Mouse (Mus musculus) heart, embryonic 16.5 days (tissue): ENCODE data around the gene Klhl32. TPM values are rescaled to one million over a fixed set of nuclear protein-coding genes. Genes with fewer than 3 reads are reported as not detected.

Experiments
- ATAC-seq: fragments of 200-750 bp; cut with Nextera tagmentation; replicated peaks from 2 replicates; pipeline ENCODE4 v1.8.0; 2017; ENCODE audit warnings: moderate number of reproducible peaks; ENCODE audit not compliant: insufficient read depth, low FRiP score; ENCODE audit errors: extremely low read depth
- H3K27ac ChIP-seq: fragments of 300-500 bp; sonication (generic); 2 replicates; pipeline ENCODE4 v1.5.1; 2014; ENCODE audit warnings: mild to moderate bottlenecking, low read length, control low read depth, moderate library complexity
- H3K27me3 ChIP-seq: fragments of 300-500 bp; sonication (generic); 2 replicates; pipeline ENCODE4 v1.6.1; 2014; ENCODE audit warnings: low read length, mixed read lengths; ENCODE audit not compliant: control insufficient read depth, insufficient read depth
- H3K36me3 ChIP-seq: fragments of 300-500 bp; sonication (generic); 2 replicates; pipeline ENCODE4 v1.6.1; 2014; ENCODE audit not compliant: control insufficient read depth, insufficient read depth
- H3K4me1 ChIP-seq: fragments of 300-500 bp; sonication (generic); 2 replicates; pipeline ENCODE4 v1.6.1; 2014; ENCODE audit warnings: low read length, mixed read lengths; ENCODE audit not compliant: control insufficient read depth, insufficient read depth
- H3K4me2 ChIP-seq: fragments of 300-500 bp; sonication (generic); 2 replicates; pipeline ENCODE4 v1.6.1; 2014; ENCODE audit warnings: low read depth, mild to moderate bottlenecking, control low read depth, low read length
- H3K4me3 ChIP-seq: fragments of 300-500 bp; sonication (generic); 2 replicates; pipeline ENCODE4 v1.5.1; 2014; ENCODE audit warnings: mild to moderate bottlenecking, control low read depth, low read length
- H3K9ac ChIP-seq: fragments of 300-500 bp; sonication (generic); 2 replicates; pipeline ENCODE4 v1.6.1; 2014; ENCODE audit warnings: low read length, control low read depth
- H3K9me3 ChIP-seq: fragments of 300-500 bp; sonication (generic); replicated peaks from 2 replicates; pipeline ENCODE4 v1.6.1; 2016; ENCODE audit warnings: low read length; ENCODE audit not compliant: control insufficient read depth
- WGBS: fragments of 180-500 bp; shearing (Covaris S2); extraction: QIAGEN DNeasy Blood & Tissue Kit; methylation state at CpG from one replicate; pipeline ENCODE4 v1.1.7; 2014; 5-methylcytosine and 5-hydroxymethylcytosine counted together
- polyA plus RNA-seq: library from polyadenylated mRNA; unstranded; fragments of >200 nt; fragmentation: Nextera tagmentation; extraction: Ambion mirVana; gene quantifications from 2 replicates; pipeline ENCODE4 v1.2.1, GENCODE M21; 2015

Gene Klhl32
- polyA plus RNA-seq, 1 experiment from 2014 or later, result 4.6 TPM

GRCm38 (mm10) chr4:24601711-24602110 is 249.2 kb downstream of the Klhl32 start:
- H3K4me3 ChIP-seq, result no peak overlapping the region
- 93% methylated on average over 6 of the region's 6 CpGs for WGBS
- H3K36me3 ChIP-seq, result 0 out of 2 replicates have a peak, but pooled peaks cover 13% of the 10 kb centered on the region

GRCm38 (mm10) chr4:24598637-24599036 is 252.3 kb downstream of the Klhl32 start:
- H3K36me3 ChIP-seq, result 0 out of 2 replicates have a peak, but pooled peaks cover 14% of the 10 kb centered on the region
- no peak overlapping the region for H3K9ac ChIP-seq
- H3K4me2 ChIP-seq, result no peak overlapping the region
- no peak for ATAC-seq
- no peak overlapping the region for H3K4me3 ChIP-seq
- H3K4me1 ChIP-seq, result no peaks in the 10 kb centered on the region
- H3K27ac ChIP-seq, result no peak overlapping the region
- H3K27me3 ChIP-seq, result no peaks in the 10 kb centered on the region
- no peaks in the 10 kb centered on the region for H3K9me3 ChIP-seq
- 77% methylated on average over 1 of the region's 1 CpGs for WGBS

More at GRCm38 (mm10) chr4:24601711-24602110, 249.2 kb downstream of the Klhl32 start:
- no peaks in the 10 kb centered on the region for H3K4me1 ChIP-seq
- no peak for ATAC-seq
- no peaks in the 10 kb centered on the region for H3K9me3 ChIP-seq
- no peak overlapping the region for H3K4me2 ChIP-seq
- no peak overlapping the region for H3K27ac ChIP-seq
- H3K27me3 ChIP-seq, result no peaks in the 10 kb centered on the region
- no peak overlapping the region for H3K9ac ChIP-seq

- H3K27ac ChIP-seq, result no peak overlapping the region
- H3K36me3 ChIP-seq, result 0 out of 2 replicates have a peak, but pooled peaks cover 9% of the 10 kb centered on the region
- no peaks in the 10 kb centered on the region for H3K9me3 ChIP-seq
- no peaks in the 10 kb centered on the region for H3K4me1 ChIP-seq
- H3K9ac ChIP-seq, result no peak overlapping the region
- H3K4me2 ChIP-seq, result no peak overlapping the region
- 52% methylated on average over 6 of the region's 6 CpGs for WGBS
- no peak for ATAC-seq
- H3K27me3 ChIP-seq, result no peaks in the 10 kb centered on the region
- H3K4me3 ChIP-seq, result no peak overlapping the region
Measured at GRCm38 (mm10) chr4:24596942-24597611, 253.8 kb downstream of the Klhl32 start.

GRCm38 (mm10) chr4:24594824-24595223 is 256.1 kb downstream of the Klhl32 start:
- H3K36me3 ChIP-seq, result 0 out of 2 replicates have a peak, but pooled peaks cover 4% of the 10 kb centered on the region
- no peak overlapping the region for H3K27ac ChIP-seq
- H3K4me1 ChIP-seq, result no peaks in the 10 kb centered on the region
- H3K4me3 ChIP-seq, result no peak overlapping the region
- no peaks in the 10 kb centered on the region for H3K27me3 ChIP-seq
- no peaks in the 10 kb centered on the region for H3K9me3 ChIP-seq
- no peak overlapping the region for H3K9ac ChIP-seq
- H3K4me2 ChIP-seq, result no peak overlapping the region
- ATAC-seq, result no peak

- peaks cover 18% of the 10 kb centered on the region for H3K36me3 ChIP-seq
- H3K9me3 ChIP-seq, result no peaks in the 10 kb centered on the region
- no peak overlapping the region for H3K4me2 ChIP-seq
- H3K27me3 ChIP-seq, result no peaks in the 10 kb centered on the region
- no peak overlapping the region for H3K4me3 ChIP-seq
- H3K9ac ChIP-seq, result no peak overlapping the region
- H3K27ac ChIP-seq, result no peak overlapping the region
- no peaks in the 10 kb centered on the region for H3K4me1 ChIP-seq
- no peak for ATAC-seq
- 70% methylated on average over 3 of the region's 3 CpGs for WGBS
Measured at GRCm38 (mm10) chr4:24583997-24584396, 266.9 kb downstream of the Klhl32 start.

- Histone ChIP-seq H3K4me1 (no peaks in the 10 kb centered on the region), H3K4me2 (no peak overlapping the region), H3K36me3 (peaks cover 13% of the 10 kb centered on the region; the same call in 1 of the 2 replicates), H3K4me3 (no peak overlapping the region), H3K9ac (no peak overlapping the region), H3K27me3 (no peaks in the 10 kb centered on the region), H3K9me3 (no peaks in the 10 kb centered on the region), H3K27ac (no peak overlapping the region)
- ATAC-seq, result no peak
- WGBS, result 44% methylated on average over 1 of the region's 1 CpGs
Measured at GRCm38 (mm10) chr4:24582295-24582694, 268.6 kb downstream of the Klhl32 start.

GRCm38 (mm10) chr4:24577594-24577993 is 273.3 kb downstream of the Klhl32 start:
- H3K27ac ChIP-seq, result no peak overlapping the region
- no peaks in the 10 kb centered on the region for H3K4me1 ChIP-seq
- H3K9ac ChIP-seq, result no peak overlapping the region
- 95% methylated on average over 5 of the region's 5 CpGs for WGBS
- no peak overlapping the region for H3K4me2 ChIP-seq
- no peak overlapping the region for H3K4me3 ChIP-seq
- no peaks in the 10 kb centered on the region for H3K27me3 ChIP-seq
- no peak for ATAC-seq
- H3K36me3 ChIP-seq, result peaks cover 12% of the 10 kb centered on the region; the same call in 1 of the 2 replicates
- H3K9me3 ChIP-seq, result no peaks in the 10 kb centered on the region

GRCm38 (mm10) chr4:24574276-24574675 is 276.6 kb downstream of the Klhl32 start:
- Histone ChIP-seq H3K4me2 (no peak overlapping the region), H3K27me3 (no peaks in the 10 kb centered on the region), H3K9ac (no peak overlapping the region), H3K4me3 (no peak overlapping the region), H3K36me3 (peaks cover 7% of the 10 kb centered on the region; the same call in 1 of the 2 replicates), H3K9me3 (no peaks in the 10 kb centered on the region), H3K4me1 (no peaks in the 10 kb centered on the region), H3K27ac (no peak overlapping the region)
- no peak; the same call in 1 of the 2 replicates for ATAC-seq
- WGBS, result 20% methylated on average over 6 of the region's 6 CpGs

- 85% methylated on average over 7 of the region's 7 CpGs for WGBS
- Histone ChIP-seq H3K36me3 (no peaks in the 10 kb centered on the region), H3K4me3 (no peak overlapping the region), H3K4me1 (no peaks in the 10 kb centered on the region), H3K9ac (no peak overlapping the region), H3K27me3 (no peaks in the 10 kb centered on the region), H3K27ac (no peak overlapping the region), H3K9me3 (no peaks in the 10 kb centered on the region), H3K4me2 (no peak overlapping the region)
- ATAC-seq, result no peak
Measured at GRCm38 (mm10) chr4:24568989-24569556, 281.9 kb downstream of the Klhl32 start.
